Mouse (Mus musculus) midbrain, embryonic 10.5 days (tissue): Measurements from ENCODE around the gene Rnf183. TPM values are rescaled to one million over a fixed set of nuclear protein-coding genes. Genes with fewer than 3 reads are reported as not detected.

Experiments
- DNase-seq: peaks from one replicate; pipeline ENCODE4 v3.0.0-alpha.2; 2017; ENCODE audit warnings: low spot score
- H3K27ac ChIP-seq: fragments of 300-500 bp; sonication (generic); replicated peaks from 2 replicates; pipeline ENCODE4 v1.5.1; 2016; ENCODE audit warnings: mild to moderate bottlenecking
- H3K27me3 ChIP-seq: fragments of 300-500 bp; sonication (generic); 2 replicates; pipeline ENCODE4 v1.6.1; 2016; ENCODE audit warnings: low read depth, mild to moderate bottlenecking; ENCODE audit not compliant: poor library complexity, severe bottlenecking
- H3K36me3 ChIP-seq: fragments of 300-500 bp; sonication (generic); 2 replicates; pipeline ENCODE4 v1.6.1; 2016; ENCODE audit warnings: mild to moderate bottlenecking, moderate library complexity
- H3K4me1 ChIP-seq: fragments of 300-500 bp; sonication (generic); 2 replicates; pipeline ENCODE4 v1.6.1; 2016
- H3K4me3 ChIP-seq: fragments of 300-500 bp; sonication (generic); 2 replicates; pipeline ENCODE4 v1.5.1; 2016; ENCODE audit warnings: mild to moderate bottlenecking, moderate library complexity
- H3K9me3 ChIP-seq: fragments of 300-500 bp; sonication (generic); replicated peaks from 2 replicates; pipeline ENCODE4 v1.6.1; 2016; ENCODE audit warnings: mild to moderate bottlenecking
- WGBS: fragments of 180-500 bp; shearing (Covaris S2); methylation state at CpG from one replicate; pipeline ENCODE4 v1.1.7; 2016; 5-methylcytosine and 5-hydroxymethylcytosine counted together
- polyA plus RNA-seq: library from polyadenylated mRNA; unstranded; fragments of >200 nt; fragmentation: Nextera tagmentation; extraction: Ambion mirVana; gene quantifications from 2 replicates; pipeline ENCODE4 v1.2.1, GENCODE M21; 2016

Gene Rnf183
- polyA plus RNA-seq, 1 experiment from 2014 or later, result not detected

GRCm38 (mm10) chr4:62419091-62419490 lies 16.0 kb downstream of the Rnf183 start:
- no peaks in the 10 kb centered on the region for H3K4me1 ChIP-seq
- no peak for DNase-seq
- H3K36me3 ChIP-seq, result peaks cover 100% of the 10 kb centered on the region
- H3K4me3 ChIP-seq, result no peak overlapping the region
- no peak overlapping the region for H3K27ac ChIP-seq
- H3K9me3 ChIP-seq, result no peaks in the 10 kb centered on the region
- 95% methylated on average over 6 of the region's 6 CpGs for WGBS
- no peaks in the 10 kb centered on the region for H3K27me3 ChIP-seq

DNA sequence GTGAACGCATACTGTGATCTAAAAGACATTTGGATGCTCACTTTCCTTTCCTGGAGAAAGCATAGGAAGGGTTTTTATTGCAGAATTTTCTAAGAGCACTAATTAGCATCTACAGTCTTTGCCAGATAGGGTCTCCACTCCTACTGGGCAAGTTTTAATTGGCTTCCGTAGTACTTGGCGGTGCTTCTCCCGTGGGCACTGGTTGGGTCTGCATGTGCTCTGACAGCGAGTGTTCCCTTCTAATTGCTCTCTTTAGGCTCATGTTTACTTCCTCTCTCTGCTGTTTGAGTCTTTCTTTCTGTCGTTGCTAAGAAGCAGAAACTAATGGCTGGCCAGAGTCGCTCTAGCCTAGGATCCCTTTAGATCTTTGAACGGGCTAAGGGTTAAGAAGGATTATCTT lies 16.6 kb downstream of the Rnf183 start:
- H3K9me3 ChIP-seq, result no peaks in the 10 kb centered on the region
- H3K4me3 ChIP-seq, result no peak overlapping the region
- WGBS, result 91% methylated on average over 8 of the region's 8 CpGs
- H3K27ac ChIP-seq, result no peak overlapping the region
- H3K4me1 ChIP-seq, result no peaks in the 10 kb centered on the region
- no peak for DNase-seq
- H3K27me3 ChIP-seq, result no peaks in the 10 kb centered on the region
- H3K36me3 ChIP-seq, result peaks cover 100% of the 10 kb centered on the region

DNA sequence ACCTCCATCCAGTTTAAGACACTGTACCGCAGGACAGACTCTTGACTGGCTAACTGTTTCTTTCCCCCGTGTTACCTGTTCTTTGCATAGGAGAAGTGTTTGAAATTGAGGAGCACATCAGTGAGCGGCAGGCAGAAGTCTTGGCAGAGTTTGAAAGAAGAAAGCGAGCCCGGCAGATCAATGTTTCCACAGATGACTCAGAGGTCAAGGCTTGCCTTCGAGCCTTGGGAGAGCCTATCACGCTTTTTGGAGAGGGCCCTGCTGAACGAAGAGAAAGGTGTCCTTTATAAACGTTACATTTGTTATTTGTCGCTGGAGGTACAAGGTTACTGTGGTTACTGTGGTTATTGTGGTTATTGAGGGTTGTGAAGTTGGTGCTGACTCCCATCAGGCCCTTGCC lies 23.4 kb downstream of the Rnf183 start:
- no peak overlapping the region for H3K4me3 ChIP-seq
- 96% methylated on average over 10 of the region's 10 CpGs for WGBS
- H3K4me1 ChIP-seq, result peaks cover 18% of the 10 kb centered on the region
- no peaks in the 10 kb centered on the region for H3K9me3 ChIP-seq
- no peak for DNase-seq
- H3K27ac ChIP-seq, result no peak overlapping the region
- no peaks in the 10 kb centered on the region for H3K27me3 ChIP-seq
- H3K36me3 ChIP-seq, result peaks cover 66% of the 10 kb centered on the region

DNA sequence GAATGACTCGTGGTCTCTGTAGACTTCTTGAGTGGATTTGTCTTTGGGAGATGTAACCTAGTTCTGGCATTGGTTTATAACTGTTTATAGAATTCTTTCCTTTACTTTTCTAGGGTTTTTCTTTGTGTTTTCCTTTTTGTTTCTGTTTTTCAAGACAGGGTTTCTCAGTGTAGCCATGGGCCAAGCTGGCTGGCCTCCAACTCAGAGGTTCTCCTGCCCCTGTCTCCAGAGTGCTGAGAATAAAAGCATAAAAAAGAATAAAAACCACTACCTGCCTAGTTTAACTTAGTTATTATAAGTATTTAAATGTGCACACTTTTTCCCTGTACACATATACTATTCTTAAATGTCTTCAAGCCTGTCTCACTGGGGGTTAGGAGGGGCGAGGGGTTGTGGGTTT lies 24.7 kb downstream of the Rnf183 start:
- no peak for DNase-seq
- H3K27ac ChIP-seq, result no peak overlapping the region
- no peaks in the 10 kb centered on the region for H3K9me3 ChIP-seq
- peak overlapping the region; percentile 83 for H3K4me3 ChIP-seq
- 90% methylated on average over 2 of the region's 2 CpGs for WGBS
- H3K36me3 ChIP-seq, result peaks cover 64% of the 10 kb centered on the region
- no peaks in the 10 kb centered on the region for H3K27me3 ChIP-seq
- peaks cover 30% of the 10 kb centered on the region for H3K4me1 ChIP-seq

DNA sequence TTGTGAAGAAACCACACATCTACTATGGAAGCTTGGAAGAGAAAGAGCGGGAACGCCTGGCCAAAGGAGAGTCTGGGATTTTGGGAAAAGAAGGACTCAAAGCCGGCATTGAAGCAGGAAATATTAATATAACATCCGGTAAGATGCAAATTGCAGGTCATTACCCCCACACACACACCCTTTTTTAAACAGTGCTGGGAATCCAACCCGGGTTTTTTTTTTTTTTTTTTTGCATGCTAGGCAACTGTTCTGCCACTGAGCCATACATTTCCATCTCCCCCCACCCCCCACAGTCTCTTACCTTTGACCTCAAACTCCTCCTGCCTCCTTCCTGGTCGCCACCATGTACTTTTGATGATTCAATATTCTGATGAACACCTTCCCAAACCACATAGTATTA lies 25.4 kb downstream of the Rnf183 start:
- Histone ChIP-seq H3K27ac (peak overlapping the region; percentile 93), H3K36me3 (peaks cover 63% of the 10 kb centered on the region), H3K4me1 (peaks cover 31% of the 10 kb centered on the region), H3K27me3 (no peaks in the 10 kb centered on the region), H3K4me3 (peak overlapping the region; percentile 83), H3K9me3 (no peaks in the 10 kb centered on the region)
- 52% methylated on average over 6 of the region's 6 CpGs for WGBS
- no peak for DNase-seq

DNA sequence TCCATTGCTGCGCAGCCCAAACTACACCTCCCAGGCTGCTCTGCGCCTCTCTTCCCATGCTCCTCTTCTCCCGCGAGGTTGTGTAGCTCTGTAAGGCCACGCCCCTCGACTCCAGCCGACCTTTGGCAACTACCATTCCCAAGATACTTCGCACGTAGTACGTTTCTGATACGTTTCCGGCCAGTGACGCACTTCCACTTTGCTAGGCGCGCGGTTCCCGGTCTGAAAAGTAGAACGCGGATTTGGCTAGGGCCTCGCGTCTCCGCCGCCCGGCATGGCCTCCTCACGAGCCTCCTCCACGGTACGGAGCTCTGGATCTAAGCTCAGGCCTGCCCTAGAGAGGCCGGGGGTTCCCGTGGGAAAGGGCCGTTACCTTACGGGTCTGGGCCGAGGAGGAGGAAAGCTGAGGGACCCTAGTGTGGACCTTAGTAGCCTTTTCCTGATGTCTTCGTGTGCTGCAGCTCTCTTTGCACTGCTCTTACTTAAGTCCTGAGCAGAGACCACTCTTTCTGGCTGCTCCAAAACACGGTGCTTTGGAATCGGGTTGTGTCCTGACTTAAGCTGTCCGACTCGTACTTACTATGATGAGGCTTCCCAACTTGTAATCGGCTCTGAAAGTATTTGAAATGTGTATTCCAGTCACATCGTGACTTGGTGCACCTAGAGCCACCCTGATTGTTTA lies 26.3 kb downstream of the Rnf183 start, which contains the start of the genes Cdc26 and Prpf4:
Gene Cdc26 (minus strand): TSS at position 42 of the 682 bp plus-strand sequence.
Gene Prpf4 (plus strand): TSS at position 197 of the 682 bp plus-strand sequence.
- Histone ChIP-seq H3K36me3 (peaks cover 63% of the 10 kb centered on the region), H3K4me3 (peak within 1 kb of the TSS; percentile 83), H3K4me1 (peaks cover 31% of the 10 kb centered on the region), H3K27me3 (no peaks in the 10 kb centered on the region), H3K27ac (peak within 1 kb of the TSS; percentile 93), H3K9me3 (no peaks in the 10 kb centered on the region)
- DNase-seq, result peak; percentile 97
- WGBS, result under 1% methylated on average over 39 of the region's 39 CpGs

- Histone ChIP-seq H3K9me3 (no peaks in the 10 kb centered on the region), H3K4me1 (peaks cover 31% of the 10 kb centered on the region)
- WGBS, result under 1% methylated on average over 35 of the region's 35 CpGs
These were observed 27.1 kb downstream of the Rnf183 start for GRCm38 (mm10) chr4:62407730-62408582.

GRCm38 (mm10) chr4:62406133-62406532 lies 28.9 kb downstream of the Rnf183 start:
- no peaks in the 10 kb centered on the region for H3K27me3 ChIP-seq
- H3K4me3 ChIP-seq, result peak overlapping the region; percentile 23; the same call in 1 of the 2 replicates
- WGBS, result 89% methylated on average over 4 of the region's 4 CpGs
- H3K4me1 ChIP-seq, result peaks cover 31% of the 10 kb centered on the region
- peaks cover 63% of the 10 kb centered on the region for H3K36me3 ChIP-seq
- DNase-seq, result no peak
- no peaks in the 10 kb centered on the region for H3K9me3 ChIP-seq
- H3K27ac ChIP-seq, result no peak overlapping the region

More at GRCm38 (mm10) chr4:62407730-62408582, 27.1 kb downstream of the Rnf183 start:
- Histone ChIP-seq H3K4me3 (peak overlapping the region; percentile 83), H3K36me3 (peaks cover 63% of the 10 kb centered on the region), H3K27me3 (no peaks in the 10 kb centered on the region), H3K27ac (peak overlapping the region; percentile 93)
- DNase-seq, result peak; percentile 71

GRCm38 (mm10) chr4:62398956-62399355 lies 36.1 kb downstream of the Rnf183 start:
- no peak overlapping the region for H3K4me3 ChIP-seq
- no peak for DNase-seq
- no peaks in the 10 kb centered on the region for H3K9me3 ChIP-seq
- no peaks in the 10 kb centered on the region for H3K27me3 ChIP-seq
- H3K36me3 ChIP-seq, result peaks cover 94% of the 10 kb centered on the region
- WGBS, result 94% methylated on average over 3 of the region's 3 CpGs
- no peaks in the 10 kb centered on the region for H3K4me1 ChIP-seq
- no peak overlapping the region for H3K27ac ChIP-seq

GRCm38 (mm10) chr4:62397616-62398365 lies 37.3 kb downstream of the Rnf183 start:
- no peaks in the 10 kb centered on the region for H3K27me3 ChIP-seq
- DNase-seq, result no peak
- 0 out of 2 replicates have a peak, but pooled peaks cover 3% of the 10 kb centered on the region for H3K4me1 ChIP-seq
- H3K36me3 ChIP-seq, result peaks cover 90% of the 10 kb centered on the region
- no peak overlapping the region for H3K4me3 ChIP-seq
- H3K27ac ChIP-seq, result no peak overlapping the region
- no peaks in the 10 kb centered on the region for H3K9me3 ChIP-seq
- 93% methylated on average over 4 of the region's 4 CpGs for WGBS

DNA sequence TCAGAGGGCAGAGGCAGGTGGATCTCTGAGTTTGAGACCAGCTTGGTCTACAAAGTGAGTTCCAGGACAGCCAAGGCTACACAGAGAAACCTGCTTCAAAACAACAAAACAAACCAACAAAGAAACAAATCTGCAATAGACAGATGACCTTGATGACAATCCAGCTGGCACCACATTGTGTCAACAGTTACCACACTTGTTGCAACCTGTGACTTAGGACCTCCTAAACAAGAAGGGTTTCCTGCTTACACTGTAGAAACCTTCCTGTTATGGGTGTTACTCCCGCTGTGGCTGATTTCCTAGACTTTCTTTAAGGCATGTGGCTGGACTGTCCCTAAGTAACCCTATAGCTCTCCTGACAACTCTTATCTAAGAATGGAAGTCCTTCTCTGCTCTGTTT lies 39.2 kb downstream of the Rnf183 start:
- DNase-seq, result no peak
- H3K27ac ChIP-seq, result no peak overlapping the region
- H3K9me3 ChIP-seq, result no peaks in the 10 kb centered on the region
- H3K36me3 ChIP-seq, result peaks cover 89% of the 10 kb centered on the region
- no peak overlapping the region for H3K4me3 ChIP-seq
- WGBS, result 92% methylated on average over 1 of the region's 1 CpGs
- 0 out of 2 replicates have a peak, but pooled peaks cover 3% of the 10 kb centered on the region for H3K4me1 ChIP-seq
- no peaks in the 10 kb centered on the region for H3K27me3 ChIP-seq

DNA sequence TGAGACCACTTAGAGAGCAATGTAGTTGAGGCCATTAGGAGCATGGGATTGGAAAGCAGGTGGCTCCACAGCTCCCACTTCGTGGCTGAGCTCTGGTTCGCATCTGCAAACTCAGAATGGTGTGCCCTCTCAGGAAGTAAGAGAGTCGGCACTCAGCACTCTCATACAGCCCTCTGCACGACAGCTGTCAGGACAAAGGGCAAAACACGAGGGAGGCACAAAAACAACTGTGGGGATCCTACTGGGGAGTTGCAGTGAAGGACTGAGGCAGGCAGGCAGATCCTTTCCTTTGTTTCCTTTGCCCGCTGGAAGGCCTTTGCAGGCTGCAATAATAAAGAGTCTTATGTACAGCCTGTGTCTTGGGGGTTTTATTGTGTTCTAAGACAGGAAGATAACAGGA lies 41.6 kb downstream of the Rnf183 start:
- Histone ChIP-seq H3K27ac (peak overlapping the region; percentile 55), H3K4me3 (no peak overlapping the region), H3K36me3 (peaks cover 89% of the 10 kb centered on the region), H3K9me3 (no peaks in the 10 kb centered on the region), H3K27me3 (no peaks in the 10 kb centered on the region), H3K4me1 (0 out of 2 replicates have a peak, but pooled peaks cover 3% of the 10 kb centered on the region)
- DNase-seq, result peak; percentile 28
- WGBS, result 43% methylated on average over 6 of the region's 6 CpGs
